8 mouse cellular contexts compared by ENCODE assay signal in the genomic region with DNA sequence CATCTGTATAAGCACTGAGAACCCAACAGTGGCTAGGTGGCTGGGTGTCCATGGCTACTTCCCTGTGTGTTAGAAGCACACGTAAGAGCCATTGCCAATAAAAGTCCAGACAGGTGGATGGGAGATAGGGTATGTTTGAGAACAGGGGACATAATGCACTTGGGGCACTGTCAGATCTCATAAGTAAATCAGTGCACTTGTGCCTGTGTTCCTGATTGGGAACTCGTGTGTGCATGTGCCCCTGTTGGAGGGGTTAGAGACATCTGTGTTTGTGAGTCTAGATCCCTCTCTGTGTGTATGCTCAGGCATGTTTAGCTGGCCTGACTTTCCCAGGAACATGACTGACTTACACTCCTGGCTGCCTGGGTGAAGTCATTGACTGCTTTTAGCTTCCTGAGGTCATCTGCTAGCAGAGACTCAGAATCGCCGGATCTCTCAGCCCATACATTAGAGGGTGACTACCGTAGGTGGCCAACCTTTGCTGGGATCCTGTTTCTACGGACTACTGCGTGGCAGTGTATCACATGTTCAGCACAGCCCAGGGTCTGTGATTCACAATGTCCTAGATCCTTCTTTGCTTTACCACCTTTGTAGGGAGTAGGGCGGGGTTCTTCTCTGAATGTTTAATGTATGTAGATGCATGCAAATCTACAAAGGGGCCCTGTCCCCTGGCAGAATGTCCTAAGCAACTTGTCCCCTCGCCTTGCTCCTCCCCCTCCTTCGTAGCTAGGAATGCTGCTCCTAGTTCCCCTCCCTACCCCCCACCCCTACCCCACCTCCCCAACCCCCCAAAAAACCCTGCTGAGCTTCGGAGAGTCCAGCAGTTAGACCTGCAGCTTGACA. TPM values are rescaled to one million over a fixed set of nuclear protein-coding genes. Genes with fewer than 3 reads are reported as not detected.
DNase-seq lines count a peak whose midpoint lies in the region; ATAC-seq and TF ChIP-seq lines count a peak whose summit lies in the region.

No protein-coding gene starts in this region.

- no peak for TF ChIP-seq CTCF in brain, embryonic 14.5 days (IDR thresholded peaks at IDR 0.05; ENCODE audit: borderline replicate concordance, extremely low read depth, insufficient read depth, insufficient read length)

- H3K9ac ChIP-seq in kidney, embryonic 16.5 days (replicated peaks; ENCODE audit: low read length) = peak overlapping the region; percentile 37
- peak overlapping the region; percentile 42 for H3K9ac ChIP-seq in heart, embryonic 15.5 days
- H3K9ac ChIP-seq in midbrain, embryonic 16.5 days (ENCODE audit: low read depth, low read length) = peak overlapping the region; percentile 1; the same call in 1 of the 2 replicates

- WGBS in kidney, embryonic 16.5 days = 31% methylated on average over 11 of the region's 11 CpGs
- WGBS in heart, embryonic 15.5 days = 20% methylated on average over 11 of the region's 11 CpGs
- 11% methylated on average over 11 of the region's 11 CpGs for WGBS in midbrain, embryonic 16.5 days

- H3K36me3 ChIP-seq in kidney, embryonic 16.5 days (ENCODE audit: insufficient read depth, low read length) = peaks cover 25% of the 10 kb centered on the region
- H3K36me3 ChIP-seq in heart, embryonic 15.5 days = peaks cover 30% of the 10 kb centered on the region
- H3K36me3 ChIP-seq in midbrain, embryonic 16.5 days (ENCODE audit: control insufficient read depth, insufficient read depth, low read length) = peaks cover 31% of the 10 kb centered on the region

- no peaks in the 10 kb centered on the region for H3K27me3 ChIP-seq in kidney, embryonic 16.5 days (ENCODE audit: insufficient read depth, low read length)
- H3K27me3 ChIP-seq in heart, embryonic 15.5 days = no peaks in the 10 kb centered on the region
- H3K27me3 ChIP-seq in midbrain, embryonic 16.5 days (ENCODE audit: control insufficient read depth, insufficient read depth, low read depth, low read length) = no peaks in the 10 kb centered on the region

- H3K27ac ChIP-seq in kidney, embryonic 16.5 days (ENCODE audit: low read length) = peak overlapping the region; percentile 25; the same call in 1 of the 2 replicates
- peak overlapping the region; percentile 95 for H3K27ac ChIP-seq in heart, embryonic 15.5 days
- H3K27ac ChIP-seq in midbrain, embryonic 16.5 days (ENCODE audit: low read length) = peak overlapping the region; percentile 23

- no peaks in the 10 kb centered on the region for H3K9me3 ChIP-seq in kidney, embryonic 16.5 days (ENCODE audit: low read length)
- H3K9me3 ChIP-seq in heart, embryonic 15.5 days (replicated peaks) = no peaks in the 10 kb centered on the region
- H3K9me3 ChIP-seq in midbrain, embryonic 16.5 days (replicated peaks; ENCODE audit: control insufficient read depth, low read length, poor library complexity, severe bottlenecking) = no peaks in the 10 kb centered on the region

- no peak for TF ChIP-seq POLR2A in brain, embryonic 14.5 days (IDR thresholded peaks at IDR 0.05; ENCODE audit: borderline replicate concordance, extremely low read depth, insufficient read depth, insufficient read length, poor library complexity, severe bottlenecking)

- no peak for DNase-seq in kidney, postnatal 36 days
- peak; percentile 90 for DNase-seq in brain, embryonic 14.5 days (ENCODE audit: low read depth)
- DNase-seq in urinary bladder, adult 2 months (ENCODE audit: low spot score) = no peak
- DNase-seq in B cell, adult 2 months = no peak
- DNase-seq in kidney, adult 8-10 months = no peak

- H3K4me3 ChIP-seq in kidney, embryonic 16.5 days (ENCODE audit: low read length) = no peak overlapping the region
- H3K4me3 ChIP-seq in heart, embryonic 15.5 days = 0 out of 2 replicates have a peak overlapping the region, but pooled peaks have one; percentile 11
- H3K4me3 ChIP-seq in midbrain, embryonic 16.5 days (ENCODE audit: low read depth, low read length) = no peak overlapping the region

- peaks cover 36% of the 10 kb centered on the region for H3K4me1 ChIP-seq in kidney, embryonic 16.5 days (ENCODE audit: insufficient read depth, low read length)
- peaks cover 45% of the 10 kb centered on the region for H3K4me1 ChIP-seq in heart, embryonic 15.5 days (replicated peaks)
- H3K4me1 ChIP-seq in midbrain, embryonic 16.5 days (ENCODE audit: control insufficient read depth, insufficient read depth, low read length) = peaks cover 32% of the 10 kb centered on the region

- no peak overlapping the region for H3K4me2 ChIP-seq in kidney, embryonic 16.5 days (replicated peaks; ENCODE audit: low read depth, low read length)
- H3K4me2 ChIP-seq in heart, embryonic 15.5 days = peak overlapping the region; percentile 37
- peak overlapping the region; percentile 21 for H3K4me2 ChIP-seq in midbrain, embryonic 16.5 days (ENCODE audit: low read length)

- no peak for ATAC-seq in kidney, embryonic 16.5 days (ENCODE audit: low FRiP score, low TSS enrichment)
- ATAC-seq in heart, embryonic 15.5 days (replicated peaks; ENCODE audit: insufficient number of reproducible peaks, insufficient read depth, low FRiP score, low read depth) = peak; percentile 40; the same call in 1 of the 2 replicates
- ATAC-seq in midbrain, embryonic 16.5 days = no peak

RNA-seq across cellular contexts. Expression of a gene that starts 31.2 kb away (rescaled TPM):
- 33.7 and 35.2 TPM in 2 replicates for polyA plus RNA-seq in kidney, embryonic 16.5 days (2015; fragmentation: Nextera tagmentation; extraction: Ambion mirVana)
- 18.5 and 19.5 TPM in 2 replicates for polyA plus RNA-seq in brain, embryonic 14.5 days (2012; rRNA removed)
- polyA plus RNA-seq in heart, embryonic 15.5 days (2015; fragmentation: Nextera tagmentation; extraction: Ambion mirVana) = 35.3 and 37.7 TPM in 2 replicates
- 36.6 and 37.0 TPM in 2 replicates for polyA plus RNA-seq in midbrain, embryonic 16.5 days (2015; fragmentation: Nextera tagmentation; extraction: Ambion mirVana)
- polyA plus RNA-seq in urinary bladder, adult 2 months (2012; rRNA removed) = 16.5 and 21.5 TPM in 2 replicates

RNA-seq across cellular contexts. Expression of a gene that starts 31.7 kb away (rescaled TPM):
- polyA plus RNA-seq in kidney, embryonic 16.5 days (2015; fragmentation: Nextera tagmentation; extraction: Ambion mirVana) = 119 and 127 TPM in 2 replicates
- 72.8 and 73.8 TPM in 2 replicates for polyA plus RNA-seq in brain, embryonic 14.5 days (2012; rRNA removed)
- 113 and 129 TPM in 2 replicates for polyA plus RNA-seq in heart, embryonic 15.5 days (2015; fragmentation: Nextera tagmentation; extraction: Ambion mirVana)
- polyA plus RNA-seq in midbrain, embryonic 16.5 days (2015; fragmentation: Nextera tagmentation; extraction: Ambion mirVana) = 96.6 and 112 TPM in 2 replicates
- polyA plus RNA-seq in urinary bladder, adult 2 months (2012; rRNA removed) = 169 and 205 TPM in 2 replicates

RNA-seq across cellular contexts. Expression of a gene that starts 47.0 kb away (rescaled TPM):
- 31.0 and 31.2 TPM in 2 replicates for polyA plus RNA-seq in kidney, embryonic 16.5 days (2015; fragmentation: Nextera tagmentation; extraction: Ambion mirVana)
- 169 and 189 TPM in 2 replicates for polyA plus RNA-seq in brain, embryonic 14.5 days (2012; rRNA removed)
- polyA plus RNA-seq in heart, embryonic 15.5 days (2015; fragmentation: Nextera tagmentation; extraction: Ambion mirVana) = 28.4 and 40.0 TPM in 2 replicates
- polyA plus RNA-seq in midbrain, embryonic 16.5 days (2015; fragmentation: Nextera tagmentation; extraction: Ambion mirVana) = 77.1 and 80.2 TPM in 2 replicates
- polyA plus RNA-seq in urinary bladder, adult 2 months (2012; rRNA removed) = 15.6 and 17.3 TPM in 2 replicates

RNA-seq across cellular contexts. Expression of a gene that starts 47.1 kb away (rescaled TPM):
- 29.1 and 31.0 TPM in 2 replicates for polyA plus RNA-seq in kidney, embryonic 16.5 days (2015; fragmentation: Nextera tagmentation; extraction: Ambion mirVana)
- 69.4 and 78.6 TPM in 2 replicates for polyA plus RNA-seq in brain, embryonic 14.5 days (2012; rRNA removed)
- 61.4 and 61.5 TPM in 2 replicates for polyA plus RNA-seq in heart, embryonic 15.5 days (2015; fragmentation: Nextera tagmentation; extraction: Ambion mirVana)
- 78.7 and 82.5 TPM in 2 replicates for polyA plus RNA-seq in midbrain, embryonic 16.5 days (2015; fragmentation: Nextera tagmentation; extraction: Ambion mirVana)
- polyA plus RNA-seq in urinary bladder, adult 2 months (2012; rRNA removed) = 36.6 and 43.0 TPM in 2 replicates

Comparison
In these comparisons a context has a peak if more than half of its experiments do, and no peak if none do; other contexts are left out.
1. H3K27ac ChIP-seq: peak in every context shown above with its lines; median percentile 95 in heart, embryonic 15.5 days; 25 in kidney, embryonic 16.5 days; 23 in midbrain, embryonic 16.5 days.